In genomic region chr15:51536317-51536716, GRCm38 (mm10) we compare ENCODE assay signal across 8 mouse cellular contexts.
"Had no signal": no experiment of that assay in that cellular context is flagged by ENCODE, and none has a peak within 500 bp of the region (broad histone marks: within the 10 kb centered on the region; RNA-seq: fewer than 3 reads in every experiment).

No protein-coding gene starts in this region.

- DNase-seq: kidney, adult 9 months; kidney, postnatal 36 days; layer of hippocampus, adult 9-11 months; layer of hippocampus, postnatal 36 days; lung, postnatal 14 days; retina, postnatal 1 day; right cerebral cortex, postnatal 14 days; thymus, postnatal 36 days had no signal
